Mouse (Mus musculus): ENCODE results near the gene Dmrt3. TPM values are rescaled to one million over a fixed set of nuclear protein-coding genes. Genes with fewer than 3 reads are reported as not detected.

Dmrt3 gene
- polyA plus RNA-seq, 1 experiment from 2014 or later = 0.49 TPM

DNA sequence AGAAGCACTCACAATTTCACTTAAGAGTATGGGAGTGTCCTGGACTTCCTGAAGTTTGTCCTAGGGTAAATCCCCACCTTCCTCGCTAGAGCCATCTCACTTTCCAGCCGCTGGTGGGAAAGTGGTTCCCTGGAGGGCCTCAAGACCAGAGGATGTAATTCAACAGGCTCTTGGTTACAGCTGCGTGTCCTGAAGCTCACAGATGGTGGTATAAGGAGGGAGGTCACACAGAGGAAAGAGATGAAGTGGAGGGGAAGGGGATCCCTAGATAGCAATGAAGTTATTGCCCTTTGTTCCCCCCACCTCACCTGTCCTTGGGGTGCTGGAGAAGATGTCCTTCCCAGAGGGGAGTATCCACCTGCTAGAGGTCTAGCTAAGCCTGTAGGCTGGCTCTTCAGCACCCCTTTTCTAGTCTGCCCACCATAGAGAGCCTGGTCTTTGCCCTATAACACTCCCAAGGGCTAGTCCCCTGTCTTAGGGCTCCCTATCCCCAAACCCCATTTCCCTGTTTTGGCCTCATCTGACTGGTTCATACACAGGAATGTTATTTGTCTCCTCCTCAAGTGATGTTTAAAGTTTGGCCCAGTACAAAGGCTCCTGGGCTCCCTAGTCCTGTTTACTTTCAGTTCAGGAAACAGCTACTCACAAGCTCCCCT, 59.6 kb downstream of the Dmrt3 start:
- H3K4me3 ChIP-seq (ENCODE audit: low read depth, low read length) = no peak overlapping the region
- no peak for TF ChIP-seq CTCF (IDR thresholded peaks at IDR 0.05; ENCODE audit: low read depth)
- no peak for ATAC-seq (ENCODE audit: insufficient read depth)
- no peak overlapping the region for H3K27ac ChIP-seq (ENCODE audit: low read depth)
- H3K9ac ChIP-seq = no peak overlapping the region
- H3K27me3 ChIP-seq (ENCODE audit: insufficient read depth, low read length) = peaks cover 99% of the 10 kb centered on the region
- WGBS = 0% methylated on average over 3 of the region's 3 CpGs
- no peaks in the 10 kb centered on the region for H3K4me1 ChIP-seq (ENCODE audit: insufficient read depth)
- no peak overlapping the region for H3K4me2 ChIP-seq
- no peaks in the 10 kb centered on the region for H3K9me3 ChIP-seq (ENCODE audit: low read depth, low read length)
- H3K36me3 ChIP-seq (ENCODE audit: insufficient read depth) = no peaks in the 10 kb centered on the region
- DNase-seq = no peak

DNA sequence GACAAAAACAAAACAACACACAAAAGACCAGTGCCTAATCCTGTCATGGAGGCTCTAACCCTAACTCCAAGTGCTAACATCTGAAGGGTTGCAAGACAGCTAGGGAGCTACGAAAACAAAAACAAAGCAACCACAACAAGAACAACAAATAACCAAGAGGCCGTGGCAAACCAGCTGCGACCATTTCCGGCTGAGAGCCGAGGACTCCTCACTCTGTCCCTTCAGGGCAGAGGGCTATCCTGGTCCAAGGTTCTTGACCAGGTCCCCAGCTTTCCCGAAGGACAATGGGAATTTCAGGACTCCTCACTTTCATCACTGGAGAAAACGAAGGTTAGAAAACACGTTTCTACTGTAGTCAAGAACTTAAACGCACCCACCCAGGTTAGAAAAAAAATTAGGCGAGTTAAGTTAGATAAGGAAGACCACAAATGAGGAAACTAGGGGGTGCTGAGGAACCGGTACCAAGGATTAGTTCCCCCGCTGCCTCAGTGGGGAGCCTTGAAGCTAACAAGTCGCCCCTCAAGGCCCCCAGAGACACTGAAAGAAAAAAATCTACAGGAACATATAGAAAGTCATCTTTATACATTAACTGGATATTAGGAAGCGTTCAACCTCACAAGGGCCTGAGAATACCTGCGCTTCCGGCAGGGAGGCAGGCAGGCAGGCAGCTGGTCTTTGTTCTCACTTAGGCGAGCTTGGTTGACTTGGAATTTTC, 60.6 kb downstream of the Dmrt3 start:
- 4% methylated on average over 17 of the region's 17 CpGs for WGBS
- peaks cover 99% of the 10 kb centered on the region for H3K27me3 ChIP-seq (ENCODE audit: insufficient read depth, low read length)
- no peak for ATAC-seq (ENCODE audit: insufficient read depth)
- H3K36me3 ChIP-seq (ENCODE audit: insufficient read depth) = no peaks in the 10 kb centered on the region
- no peak overlapping the region for H3K4me2 ChIP-seq
- DNase-seq = no peak
- no peak overlapping the region for H3K27ac ChIP-seq (ENCODE audit: low read depth)
- H3K9ac ChIP-seq = no peak overlapping the region
- TF ChIP-seq CTCF (IDR thresholded peaks at IDR 0.05; ENCODE audit: low read depth) = no peak
- no peaks in the 10 kb centered on the region for H3K9me3 ChIP-seq (ENCODE audit: low read depth, low read length)
- no peaks in the 10 kb centered on the region for H3K4me1 ChIP-seq (ENCODE audit: insufficient read depth)
- no peak overlapping the region for H3K4me3 ChIP-seq (ENCODE audit: low read depth, low read length)

DNA sequence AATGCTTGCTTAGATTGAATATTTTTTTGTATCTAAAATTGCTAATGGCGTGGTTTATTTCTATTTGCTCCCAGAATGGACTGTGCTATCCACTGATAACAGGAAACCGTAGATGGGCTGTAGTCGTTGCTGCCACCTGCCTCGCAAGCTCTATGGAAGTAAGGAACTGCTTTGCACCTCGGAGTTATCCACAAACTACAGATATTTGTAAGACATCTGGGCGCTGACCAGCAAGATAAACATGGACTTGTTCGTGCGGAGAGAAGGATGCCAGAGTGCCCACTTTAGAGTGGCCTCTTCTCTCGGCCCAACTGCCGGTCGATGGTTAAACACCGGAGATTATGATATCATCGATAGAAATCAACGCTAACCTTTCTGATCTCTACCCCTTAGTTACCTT, 61.6 kb downstream of the Dmrt3 start:
- TF ChIP-seq CTCF (IDR thresholded peaks at IDR 0.05; ENCODE audit: low read depth) = no peak
- Histone ChIP-seq H3K4me2 (peak overlapping the region; percentile 69), H3K27me3 (ENCODE audit: insufficient read depth, low read length) (peaks cover 99% of the 10 kb centered on the region), H3K36me3 (ENCODE audit: insufficient read depth) (no peaks in the 10 kb centered on the region), H3K4me1 (ENCODE audit: insufficient read depth) (no peaks in the 10 kb centered on the region), H3K9me3 (ENCODE audit: low read depth, low read length) (no peaks in the 10 kb centered on the region), H3K4me3 (ENCODE audit: low read depth, low read length) (peak overlapping the region; percentile 37), H3K27ac (ENCODE audit: low read depth) (no peak overlapping the region), H3K9ac (no peak overlapping the region)
- DNase-seq = peak; percentile 25
- WGBS = under 1% methylated on average over 14 of the region's 14 CpGs
- ATAC-seq (ENCODE audit: insufficient read depth) = no peak

DNA sequence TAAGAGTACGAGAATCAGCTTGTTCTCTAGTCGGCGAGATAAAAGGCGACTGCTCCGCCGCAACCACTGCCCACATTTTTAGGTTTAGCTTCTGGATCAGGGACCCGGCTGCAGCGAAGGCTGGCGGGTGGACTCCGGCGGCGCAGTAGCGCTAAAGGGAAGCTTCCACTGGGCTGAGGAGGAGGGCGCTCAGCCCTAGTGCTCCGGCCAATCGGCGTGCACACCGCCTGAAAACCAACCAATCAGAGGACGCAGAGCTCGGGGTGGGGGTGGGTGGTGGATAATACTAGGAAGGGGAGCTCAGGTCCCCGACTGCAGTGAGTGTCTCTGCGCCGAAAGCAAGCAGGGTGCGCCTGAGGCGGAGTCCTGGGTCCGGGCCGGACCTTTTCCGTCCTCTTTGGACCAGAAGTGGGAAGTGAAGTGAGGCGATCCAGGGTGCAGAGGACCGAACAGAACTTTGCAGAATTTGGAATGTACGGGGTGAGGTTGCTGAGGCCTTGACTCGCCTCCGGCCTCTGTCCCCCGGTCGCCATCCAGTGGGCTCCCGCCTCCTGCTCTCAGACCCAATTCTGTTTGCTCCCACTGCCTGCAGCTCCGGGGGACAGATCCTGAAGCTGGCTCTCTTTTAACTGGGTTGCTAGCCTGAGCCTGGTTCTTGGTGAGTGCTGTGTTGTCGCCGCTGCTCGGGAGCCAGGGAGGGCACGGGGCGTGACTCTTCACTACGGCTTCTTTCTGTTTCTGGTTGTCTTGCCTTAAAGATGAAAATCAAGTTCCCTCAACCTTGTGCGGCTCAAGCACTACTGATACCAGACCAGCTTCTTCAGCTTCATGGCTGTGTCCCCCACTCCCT, 62.2 kb downstream of the Dmrt3 start, which contains the start of gene Dmrt2:
Dmrt2 (plus strand) TSS at position 311 of the 850 bp plus-strand sequence.
- peak within 1 kb of the TSS; percentile 69 for H3K4me2 ChIP-seq
- peak; percentile 99 for ATAC-seq (ENCODE audit: insufficient read depth)
- no peak within 1 kb of the TSS for H3K9ac ChIP-seq
- no peaks in the 10 kb centered on the region for H3K36me3 ChIP-seq (ENCODE audit: insufficient read depth)
- peak within 1 kb of the TSS; percentile 40 for H3K4me3 ChIP-seq (ENCODE audit: low read depth, low read length)
- peak; percentile 90 for DNase-seq
- H3K9me3 ChIP-seq (ENCODE audit: low read depth, low read length) = no peaks in the 10 kb centered on the region
- peaks cover 98% of the 10 kb centered on the region for H3K27me3 ChIP-seq (ENCODE audit: insufficient read depth, low read length)
- peak; percentile 15; the same call in 1 of the 2 replicates for TF ChIP-seq CTCF (IDR thresholded peaks at IDR 0.05; ENCODE audit: low read depth)
- no peaks in the 10 kb centered on the region for H3K4me1 ChIP-seq (ENCODE audit: insufficient read depth)
- WGBS = 1% methylated on average over 44 of the region's 44 CpGs
- H3K27ac ChIP-seq (ENCODE audit: low read depth) = no peak within 1 kb of the TSS

Other genes with a start within 250 kb of the Dmrt3 start
- gene Dmrt1, start 104.7 kb upstream of the Dmrt3 start, polyA plus RNA-seq (2014; fragmentation: Nextera tagmentation; extraction: Ambion mirVana) = not detected in 2 replicates
- 0.41 and 0.62 TPM in 2 replicates for gene Dmrt2, start 62.1 kb downstream of the Dmrt3 start, polyA plus RNA-seq (2014; fragmentation: Nextera tagmentation; extraction: Ambion mirVana)

All from lung, embryonic 14.5 days (tissue).